Mouse (Mus musculus): Measurements from ENCODE around the gene Atp2b4. TPM values are rescaled to one million over a fixed set of nuclear protein-coding genes. Genes with fewer than 3 reads are reported as not detected.

Atp2b4 gene
- polyA plus RNA-seq, 1 experiment from 2014 or later: 10.4 TPM

- no peaks in the 10 kb centered on the region for H3K27me3 ChIP-seq
- H3K36me3 ChIP-seq: peaks cover 19% of the 10 kb centered on the region
- H3K27ac ChIP-seq (replicated peaks): peak within 1 kb of the TSS; percentile 84
- H3K4me3 ChIP-seq: peak within 1 kb of the TSS; percentile 67
- H3K4me2 ChIP-seq (replicated peaks): peak within 1 kb of the TSS; percentile 68
- no peaks in the 10 kb centered on the region for H3K9me3 ChIP-seq
- WGBS: 2% methylated on average over 39 of the region's 41 CpGs
- H3K4me1 ChIP-seq: peaks cover 47% of the 10 kb centered on the region
- ATAC-seq (replicated peaks): peak; percentile 87
- H3K9ac ChIP-seq (replicated peaks): peak within 1 kb of the TSS; percentile 68
Measured at GRCm38 (mm10) chr1:133660466-133661202, 140.2 kb downstream of the Atp2b4 start, which contains the start of gene Zbed6. TSS of gene Zbed6 (minus strand) at chr1:133660885.

- Histone ChIP-seq H3K4me1 (peaks cover 55% of the 10 kb centered on the region), H3K9me3 (no peaks in the 10 kb centered on the region), H3K4me2 (replicated peaks) (no peak overlapping the region), H3K27ac (replicated peaks) (no peak overlapping the region), H3K4me3 (no peak overlapping the region), H3K9ac (replicated peaks) (no peak overlapping the region), H3K36me3 (peaks cover 19% of the 10 kb centered on the region), H3K27me3 (no peaks in the 10 kb centered on the region)
- ATAC-seq (replicated peaks): no peak
- 89% methylated on average over 3 of the region's 3 CpGs for WGBS
Measured at GRCm38 (mm10) chr1:133658878-133659277, 142.0 kb downstream of the Atp2b4 start.

DNA sequence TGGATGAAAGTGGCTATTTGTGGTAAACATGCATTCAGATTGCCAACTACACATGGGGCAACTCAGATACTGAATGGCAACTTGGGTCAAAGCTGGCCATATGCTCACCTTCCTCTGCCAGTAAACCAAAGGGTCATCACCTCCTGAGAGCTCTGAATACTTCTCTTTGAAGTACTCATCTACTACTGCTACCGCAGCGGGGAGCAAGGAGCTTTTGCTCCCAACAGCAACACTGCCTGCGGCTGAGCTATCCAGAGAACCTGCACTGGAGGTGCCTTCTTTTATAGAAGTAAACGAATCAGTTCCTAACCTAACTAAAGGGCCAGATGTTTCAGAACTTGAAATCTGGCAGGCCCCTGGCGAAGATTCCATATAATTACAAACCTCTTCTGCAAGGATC lies 144.0 kb downstream of the Atp2b4 start:
- H3K9ac ChIP-seq (replicated peaks): no peak overlapping the region
- no peak overlapping the region for H3K4me3 ChIP-seq
- H3K4me1 ChIP-seq: peaks cover 65% of the 10 kb centered on the region
- no peaks in the 10 kb centered on the region for H3K9me3 ChIP-seq
- no peaks in the 10 kb centered on the region for H3K27me3 ChIP-seq
- ATAC-seq (replicated peaks): no peak
- peaks cover 19% of the 10 kb centered on the region for H3K36me3 ChIP-seq
- WGBS: 79% methylated on average over 5 of the region's 5 CpGs
- no peak overlapping the region for H3K4me2 ChIP-seq (replicated peaks)
- no peak overlapping the region for H3K27ac ChIP-seq (replicated peaks)

DNA sequence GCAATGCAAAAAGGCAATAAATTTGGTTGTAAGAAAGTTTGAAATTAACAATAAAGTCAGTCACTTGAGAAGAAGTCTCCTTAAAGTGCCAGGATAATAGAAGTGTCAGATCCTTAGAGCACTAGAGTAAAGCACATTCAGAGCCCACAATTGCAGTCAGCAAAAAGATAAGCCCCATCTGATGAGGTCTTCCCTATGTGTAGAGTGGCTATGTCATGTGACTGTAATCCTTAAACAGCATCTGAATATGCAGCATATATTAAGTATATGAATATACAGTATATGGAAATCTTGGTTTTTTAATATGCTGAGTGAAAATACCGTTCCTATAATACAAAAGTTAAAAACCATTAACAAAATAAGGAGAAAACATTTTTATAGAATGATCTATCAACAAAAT lies 147.8 kb downstream of the Atp2b4 start:
- no peak for ATAC-seq (replicated peaks)
- WGBS: 86% methylated on average over 1 of the region's 1 CpGs
- peaks cover 8% of the 10 kb centered on the region for H3K36me3 ChIP-seq
- no peak overlapping the region for H3K4me2 ChIP-seq (replicated peaks)
- no peak overlapping the region for H3K27ac ChIP-seq (replicated peaks)
- no peaks in the 10 kb centered on the region for H3K27me3 ChIP-seq
- H3K4me1 ChIP-seq: peaks cover 41% of the 10 kb centered on the region
- H3K9ac ChIP-seq (replicated peaks): no peak overlapping the region
- H3K9me3 ChIP-seq: no peaks in the 10 kb centered on the region
- no peak overlapping the region for H3K4me3 ChIP-seq

GRCm38 (mm10) chr1:133650288-133651055 lies 150.4 kb downstream of the Atp2b4 start:
- H3K27ac ChIP-seq (replicated peaks): no peak overlapping the region
- ATAC-seq (replicated peaks): no peak
- H3K4me1 ChIP-seq: peaks cover 17% of the 10 kb centered on the region
- H3K27me3 ChIP-seq: no peaks in the 10 kb centered on the region
- no peaks in the 10 kb centered on the region for H3K9me3 ChIP-seq
- no peak overlapping the region for H3K4me2 ChIP-seq (replicated peaks)
- peaks cover 15% of the 10 kb centered on the region for H3K36me3 ChIP-seq
- 95% methylated on average over 7 of the region's 7 CpGs for WGBS
- no peak overlapping the region for H3K9ac ChIP-seq (replicated peaks)
- no peak overlapping the region for H3K4me3 ChIP-seq

Small RNA genes lying within 50 kb of the gene (microRNA-seq; reads per million reads assigned to microRNA genes)
- not detected for gene Mir6903

Other genes starting within 250 kb of the Atp2b4 start
- 550 and 591 TPM in 2 replicates for gene Snrpe, start 190.8 kb downstream of the Atp2b4 start, polyA plus RNA-seq (2015; fragmentation: Nextera tagmentation; extraction: Ambion mirVana)
- gene Zbed6, start 140.2 kb downstream of the Atp2b4 start, polyA plus RNA-seq (2015; fragmentation: Nextera tagmentation; extraction: Ambion mirVana): not detected in 2 replicates
- gene Gm38394, start 139.7 kb downstream of the Atp2b4 start, polyA plus RNA-seq (2015; fragmentation: Nextera tagmentation; extraction: Ambion mirVana): 3.6 TPM in 2 replicates
- gene Lax1, start 110.9 kb downstream of the Atp2b4 start, polyA plus RNA-seq (2015; fragmentation: Nextera tagmentation; extraction: Ambion mirVana): not detected in 2 replicates
- gene Optc, start 107.0 kb upstream of the Atp2b4 start, polyA plus RNA-seq (2015; fragmentation: Nextera tagmentation; extraction: Ambion mirVana): 1.6 and 2.2 TPM in 2 replicates
- 3.8 and 4.2 TPM in 2 replicates for gene Prelp, start 120.4 kb upstream of the Atp2b4 start, polyA plus RNA-seq (2015; fragmentation: Nextera tagmentation; extraction: Ambion mirVana)
- gene Fmod, start 236.2 kb upstream of the Atp2b4 start, polyA plus RNA-seq (2015; fragmentation: Nextera tagmentation; extraction: Ambion mirVana): 4.2 and 6.4 TPM in 2 replicates